Mouse (Mus musculus) B cell, adult 2 months (primary cell): ENCODE results near the gene Ncapd3.

ENCODE experiments used
- DNase-seq, 2 experiments: peaks; one replicate each; pipeline ENCODE4 v3.0.0; 2022

Ncapd3 gene

DNA sequence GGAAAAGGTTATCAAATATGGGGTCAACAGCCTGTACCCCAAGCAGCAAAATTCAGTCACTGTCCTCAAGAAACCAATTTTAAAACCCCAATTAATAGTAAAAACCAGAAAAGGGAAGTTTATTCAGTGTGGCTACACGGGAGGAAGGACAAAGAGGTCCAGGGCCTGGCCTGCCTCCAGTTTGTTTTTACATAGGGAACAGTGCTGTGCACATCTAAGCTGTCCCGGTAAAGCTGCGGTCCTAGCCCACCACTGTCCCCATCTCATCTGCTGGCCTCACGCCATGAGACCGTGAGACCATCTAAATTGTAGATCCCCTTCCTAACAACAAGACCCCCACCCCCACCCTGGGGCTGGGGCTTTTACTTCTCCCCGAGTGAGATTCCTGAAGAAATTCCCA lies 95.5 kb downstream of the Ncapd3 start:
- no peak for DNase-seq

DNA sequence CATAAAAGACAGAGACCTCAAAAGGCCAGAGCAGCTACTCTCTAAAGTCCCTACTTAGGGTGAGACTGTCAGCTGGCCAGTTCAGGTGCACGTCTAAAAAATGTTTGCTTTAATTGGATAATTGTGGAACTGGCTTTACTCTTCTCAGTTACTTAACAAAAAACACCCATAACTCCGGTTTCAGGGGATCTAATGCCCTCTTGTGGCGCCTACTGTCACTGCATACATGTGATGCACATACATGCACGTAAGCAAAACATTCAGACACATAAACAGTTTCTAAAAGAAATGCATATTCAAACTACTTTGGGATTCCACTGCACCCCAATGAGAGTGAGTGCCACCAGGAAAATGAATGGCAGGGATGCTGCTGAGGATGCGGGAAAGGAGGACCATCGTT lies 96.6 kb downstream of the Ncapd3 start:
- DNase-seq = no peak

DNA sequence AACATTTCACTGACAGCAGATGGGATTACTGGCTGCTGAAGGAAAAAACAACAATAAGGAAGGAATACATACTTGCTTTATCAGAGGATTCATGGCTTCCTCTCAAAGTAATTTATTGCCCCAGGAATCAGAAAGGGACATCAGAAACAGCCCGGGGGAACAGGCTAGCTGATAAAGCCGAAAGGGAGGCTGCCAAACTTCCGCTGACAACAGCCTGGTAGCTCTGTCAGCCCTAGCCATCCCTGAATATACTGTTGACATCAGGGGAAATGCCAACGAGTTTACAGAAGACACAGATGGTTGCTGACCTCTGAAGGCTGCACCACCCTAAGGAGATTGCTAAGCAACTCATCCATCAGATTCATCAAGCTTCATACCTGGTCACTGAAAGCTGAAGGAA lies 98.7 kb downstream of the Ncapd3 start:
- no peak for DNase-seq

DNA sequence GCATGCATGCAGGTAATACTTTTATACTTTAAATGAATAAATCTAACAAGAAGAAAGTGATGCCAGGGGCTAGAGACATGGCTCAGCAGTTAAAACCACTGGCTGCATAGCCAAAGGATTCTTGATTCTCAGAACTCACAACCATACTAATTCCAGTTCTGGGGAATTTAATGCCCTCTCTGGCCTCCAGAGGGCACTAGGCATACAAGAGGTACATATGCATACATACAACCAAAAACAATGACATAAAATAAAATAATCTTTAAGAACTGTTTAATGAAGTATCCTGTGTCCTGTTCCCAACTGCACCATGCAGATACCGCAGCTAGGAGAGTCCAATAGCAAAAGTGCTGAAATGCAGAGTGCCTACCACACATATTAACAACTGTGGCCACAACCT lies 104.4 kb downstream of the Ncapd3 start:
- DNase-seq = no peak

DNA sequence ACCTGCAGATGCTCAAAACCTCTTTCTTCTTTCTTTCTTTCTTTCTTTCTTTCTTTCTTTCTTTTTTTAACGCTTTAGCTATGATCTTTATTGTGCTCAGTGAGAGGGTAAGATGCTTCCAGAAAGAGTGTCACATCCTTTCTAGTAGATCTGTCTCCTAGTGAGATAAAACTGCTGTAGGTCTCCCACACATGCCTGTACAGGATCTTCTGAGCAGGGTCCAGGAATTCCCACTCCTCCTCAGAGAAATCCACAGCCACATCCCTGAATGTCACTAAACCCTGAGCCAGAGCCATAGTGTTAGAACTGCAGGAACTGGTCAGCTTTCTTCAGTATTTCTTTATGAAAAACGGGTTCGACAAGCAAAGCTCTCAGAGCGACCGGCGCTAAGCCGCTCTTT lies 105.4 kb downstream of the Ncapd3 start:
- no peak for DNase-seq

DNA sequence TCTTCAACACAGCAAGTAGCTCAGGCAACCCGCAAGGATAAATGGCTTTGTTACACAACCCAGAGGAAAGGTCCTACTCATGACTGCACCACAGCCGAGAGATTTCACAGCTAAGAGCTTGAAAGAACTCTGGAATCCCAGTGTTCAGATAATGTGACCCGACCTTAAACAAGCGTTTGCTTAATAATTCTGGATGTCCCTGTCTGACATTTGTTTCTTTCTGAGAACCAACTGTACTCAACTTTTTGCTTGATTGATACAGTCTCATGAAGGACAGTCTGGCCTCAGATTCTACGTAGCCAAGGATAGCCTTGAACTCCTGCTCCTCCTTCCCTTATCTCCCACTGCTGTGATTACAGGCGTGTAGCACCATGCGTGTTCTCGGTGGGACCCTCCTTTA lies 106.7 kb downstream of the Ncapd3 start:
- DNase-seq = no peak

DNA sequence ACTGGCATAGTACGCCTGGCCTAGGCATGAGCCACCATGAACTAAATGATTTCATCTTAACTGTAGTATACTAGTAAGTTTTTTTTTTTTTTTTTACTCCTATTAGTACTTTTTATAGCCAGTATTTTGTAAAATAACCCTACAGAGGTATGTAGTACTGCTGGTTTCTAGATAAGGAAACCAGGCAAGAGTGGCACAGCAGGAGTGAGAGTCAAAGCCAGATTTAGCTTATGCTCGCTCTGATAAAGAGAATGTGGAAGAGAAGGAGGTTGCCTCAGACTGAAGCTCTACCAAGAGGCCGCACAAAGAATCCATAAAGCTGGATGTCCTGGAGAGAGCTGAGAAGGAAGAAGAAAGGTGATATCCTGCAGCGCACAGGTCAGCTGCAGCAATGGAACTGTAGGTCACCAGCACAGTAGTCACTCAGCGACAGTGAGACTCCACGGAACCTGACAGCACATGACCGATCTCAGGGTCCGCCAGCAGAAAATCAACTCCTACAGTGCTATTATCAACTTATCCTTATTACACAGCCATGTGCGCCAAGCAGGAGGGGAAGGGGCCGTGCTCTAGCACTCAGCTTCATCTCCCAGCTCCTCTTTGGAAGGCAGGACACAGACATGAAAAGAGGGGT lies 110.6 kb downstream of the Ncapd3 start:
- no peak for DNase-seq

DNA sequence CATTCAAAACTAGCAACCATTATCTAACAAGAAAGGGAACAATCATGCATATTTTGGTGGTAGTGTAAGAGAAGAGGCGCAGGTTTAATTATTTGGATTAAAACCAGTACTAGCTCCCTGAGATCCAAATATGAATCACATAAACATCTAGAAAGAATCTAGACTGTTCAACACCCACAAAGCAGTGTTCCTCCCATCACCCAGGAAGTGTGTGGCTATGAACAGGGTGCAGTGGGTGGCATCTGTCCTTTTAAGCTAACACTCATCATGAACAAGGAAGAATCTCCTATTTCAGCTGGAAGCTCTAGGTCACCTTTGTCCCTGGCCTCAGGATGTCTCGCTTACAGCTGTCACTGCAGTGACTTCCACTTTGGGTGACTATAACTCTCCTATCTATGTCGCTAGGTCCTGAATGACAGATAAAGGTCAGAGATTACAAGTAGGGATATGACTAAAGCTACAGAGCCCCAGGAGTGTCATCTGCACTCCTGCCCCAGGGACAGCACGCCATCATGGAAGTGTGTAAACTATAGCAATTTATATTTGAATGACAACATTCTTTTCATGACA lies 114.4 kb downstream of the Ncapd3 start:
- no peak for DNase-seq
